Comparison of ENCODE assay signal across 13 mouse cellular contexts in genomic region chr9:37089894-37090652, GRCm38 (mm10). TPM values are rescaled to one million over a fixed set of nuclear protein-coding genes. Genes with fewer than 3 reads are reported as not detected.
DNase-seq lines count a peak whose midpoint lies in the region; ATAC-seq and TF ChIP-seq lines count a peak whose summit lies in the region.
"Had no signal": no experiment of that assay in that cellular context is flagged by ENCODE, and none has a peak within 500 bp of the region (broad histone marks: within the 10 kb centered on the region; RNA-seq: fewer than 3 reads in every experiment).

No protein-coding gene starts in this region.

- 0 out of 2 replicates have a peak, but pooled peaks cover 4% of the 10 kb centered on the region for H3K36me3 ChIP-seq in midbrain, embryonic 10.5 days
- H3K36me3 ChIP-seq in midbrain, embryonic 13.5 days, result no peaks in the 10 kb centered on the region
- H3K36me3 ChIP-seq in forebrain, embryonic 16.5 days (ENCODE audit: control insufficient read depth, insufficient read depth), result no peaks in the 10 kb centered on the region
- H3K36me3 ChIP-seq: embryonic facial prominence, embryonic 12.5 days; heart, embryonic 15.5 days; limb, embryonic 15.5 days had no signal

- H3K27ac ChIP-seq in midbrain, embryonic 10.5 days (replicated peaks), result peak overlapping the region; percentile 74
- H3K27ac ChIP-seq in midbrain, embryonic 13.5 days, result no peak overlapping the region
- H3K27ac ChIP-seq in forebrain, embryonic 16.5 days (ENCODE audit: low read length), result no peak overlapping the region
- no peak overlapping the region for H3K27ac ChIP-seq in left cerebral cortex, adult 2 months
- H3K27ac ChIP-seq: embryonic facial prominence, embryonic 12.5 days; heart, embryonic 15.5 days; limb, embryonic 15.5 days had no signal

- TF ChIP-seq CTCF in left cerebral cortex, adult 2 months (IDR thresholded peaks at IDR 0.05), result no peak

- 0 out of 2 replicates have a peak overlapping the region, but pooled peaks have one; percentile 9 for H3K4me3 ChIP-seq in midbrain, embryonic 10.5 days
- no peak overlapping the region for H3K4me3 ChIP-seq in midbrain, embryonic 13.5 days (replicated peaks)
- H3K4me3 ChIP-seq in forebrain, embryonic 16.5 days (replicated peaks; ENCODE audit: low read length), result no peak overlapping the region
- no peak overlapping the region for H3K4me3 ChIP-seq in left cerebral cortex, adult 2 months
- H3K4me3 ChIP-seq: embryonic facial prominence, embryonic 12.5 days; heart, embryonic 15.5 days; limb, embryonic 15.5 days had no signal

- no peaks in the 10 kb centered on the region for H3K9me3 ChIP-seq in midbrain, embryonic 10.5 days (replicated peaks)
- no peaks in the 10 kb centered on the region for H3K9me3 ChIP-seq in midbrain, embryonic 13.5 days
- no peaks in the 10 kb centered on the region for H3K9me3 ChIP-seq in forebrain, embryonic 16.5 days (ENCODE audit: control insufficient read depth, low read length)
- H3K9me3 ChIP-seq: embryonic facial prominence, embryonic 12.5 days; heart, embryonic 15.5 days; limb, embryonic 15.5 days had no signal

- WGBS in midbrain, embryonic 10.5 days, result 38% methylated on average over 6 of the region's 6 CpGs
- WGBS in midbrain, embryonic 13.5 days, result 35% methylated on average over 6 of the region's 6 CpGs
- WGBS in forebrain, embryonic 16.5 days, result 21% methylated on average over 6 of the region's 6 CpGs

- no peak overlapping the region for H3K4me2 ChIP-seq in midbrain, embryonic 13.5 days (replicated peaks)
- H3K4me2 ChIP-seq in forebrain, embryonic 16.5 days (ENCODE audit: low read length), result no peak overlapping the region
- H3K4me2 ChIP-seq: embryonic facial prominence, embryonic 12.5 days; heart, embryonic 15.5 days; limb, embryonic 15.5 days had no signal

- H3K4me1 ChIP-seq in midbrain, embryonic 10.5 days, result peaks cover 75% of the 10 kb centered on the region
- peaks cover 51% of the 10 kb centered on the region for H3K4me1 ChIP-seq in midbrain, embryonic 13.5 days (replicated peaks)
- peaks cover 10% of the 10 kb centered on the region for H3K4me1 ChIP-seq in forebrain, embryonic 16.5 days (replicated peaks; ENCODE audit: control insufficient read depth, insufficient read depth, low read length)

- H3K9ac ChIP-seq in midbrain, embryonic 13.5 days (replicated peaks), result no peak overlapping the region
- no peak overlapping the region for H3K9ac ChIP-seq in forebrain, embryonic 16.5 days (replicated peaks; ENCODE audit: low read depth, low read length)
- H3K9ac ChIP-seq: embryonic facial prominence, embryonic 12.5 days; heart, embryonic 15.5 days; limb, embryonic 15.5 days had no signal

- no peak for DNase-seq in midbrain, embryonic 10.5 days (ENCODE audit: low spot score)
- peak; percentile 35 for DNase-seq in kidney, postnatal 10 days
- DNase-seq in retina, postnatal 1 day, result peak; percentile 44
- no peak for DNase-seq in gastrocnemius, postnatal 36 days
- no peak for DNase-seq in cerebellum, postnatal 14 days
- DNase-seq in left cerebral cortex, adult 2 months (ENCODE audit: extremely low spot score in 1 of 2, low spot score in 2 of 2), result no peak
- DNase-seq: right cerebral cortex, postnatal 4 days had no signal

- no peak for ATAC-seq in midbrain, embryonic 13.5 days
- peak; percentile 47; the same call in 1 of the 2 replicates for ATAC-seq in forebrain, embryonic 16.5 days
- ATAC-seq: lung, postnatal 0 days had no signal

- intact Hi-C loops in gastrocnemius, postnatal 36 days (cut with DNase I), result no loop called here
- intact Hi-C loops in left cerebral cortex, adult 2 months (cut with DNase I), result no loop called here

- H3K27me3 ChIP-seq in midbrain, embryonic 10.5 days (ENCODE audit: low read depth, poor library complexity, severe bottlenecking), result peaks cover 14% of the 10 kb centered on the region
- no peaks in the 10 kb centered on the region for H3K27me3 ChIP-seq in midbrain, embryonic 13.5 days
- H3K27me3 ChIP-seq in forebrain, embryonic 16.5 days (replicated peaks; ENCODE audit: control insufficient read depth, insufficient read depth, low read length), result no peaks in the 10 kb centered on the region
- H3K27me3 ChIP-seq: embryonic facial prominence, embryonic 12.5 days; heart, embryonic 15.5 days had no signal

RNA-seq across cellular contexts. Expression of gene Pknox2, which starts 57.1 kb away (rescaled TPM):
- polyA plus RNA-seq in midbrain, embryonic 10.5 days (2016; fragmentation: Nextera tagmentation; extraction: Ambion mirVana), result 41.5 and 45.0 TPM in 2 replicates
- polyA plus RNA-seq in midbrain, embryonic 13.5 days (2015; fragmentation: Nextera tagmentation; extraction: Ambion mirVana), result 30.1 and 33.1 TPM in 2 replicates
- polyA plus RNA-seq in forebrain, embryonic 16.5 days (2015; fragmentation: Nextera tagmentation; extraction: Ambion mirVana), result 24.5 and 26.9 TPM in 2 replicates
- total RNA-seq in gastrocnemius, postnatal 36 days (2021), result 10 to 100 TPM; 31.1 to 43.3 TPM
- 10 to 100 TPM; 79.1 to 84.5 TPM for total RNA-seq in left cerebral cortex, adult 2 months (2021)

Comparison
In these comparisons a context has a peak if more than half of its experiments do, and no peak if none do; other contexts are left out.
1. DNase-seq: peak in kidney, postnatal 10 days (single experiment) and retina, postnatal 1 day (single experiment); none in midbrain, embryonic 10.5 days (single experiment), gastrocnemius, postnatal 36 days (0 of 2), cerebellum, postnatal 14 days (0 of 2) and left cerebral cortex, adult 2 months (0 of 2).